Mouse (Mus musculus): ENCODE results near the gene Tmc5. TPM values are rescaled to one million over a fixed set of nuclear protein-coding genes. Genes with fewer than 3 reads are reported as not detected.

Tmc5 gene
- total RNA-seq, 1 experiment, result 0.80 TPM

DNA sequence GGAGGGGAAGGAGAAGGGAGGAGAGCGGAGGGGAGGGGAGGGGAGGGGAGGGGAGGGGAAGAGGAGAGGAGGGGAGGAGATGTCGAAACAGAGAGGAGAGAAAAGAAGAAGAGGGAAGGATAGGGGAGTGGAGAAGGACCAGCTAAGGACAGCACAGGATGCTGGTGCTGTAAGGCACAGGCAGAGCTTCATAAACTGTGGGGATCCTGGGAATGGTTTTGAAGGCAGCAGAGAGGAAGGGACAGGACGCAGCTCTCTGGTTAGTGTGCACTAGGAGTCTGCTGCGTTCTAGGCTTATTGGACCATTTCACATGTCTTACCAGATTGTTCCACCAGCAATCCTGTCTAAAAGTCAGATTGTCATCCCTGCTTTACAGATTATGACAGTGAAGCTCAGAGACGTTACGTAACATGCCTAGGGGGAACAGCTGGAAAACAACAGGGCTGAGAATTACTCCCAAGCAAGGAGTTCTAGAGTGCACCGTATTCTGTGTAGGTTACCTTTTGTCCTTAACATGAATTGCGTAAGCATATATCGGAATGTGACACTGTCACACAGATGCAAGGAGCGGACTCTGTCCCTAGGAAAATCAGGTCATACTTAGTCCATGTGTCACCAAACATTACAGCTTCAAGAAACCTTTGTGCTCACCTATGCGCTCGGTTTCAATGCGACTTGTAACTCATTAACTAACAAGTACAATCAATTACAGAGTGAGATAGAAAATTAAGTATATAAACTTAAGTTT lies 30.6 kb downstream of the Tmc5 start:
- TF ChIP-seq HCFC1 (IDR thresholded peaks at IDR 0.05; ENCODE audit: borderline replicate concordance, insufficient read depth, low read length) (no peak), MAFK (IDR thresholded peaks at IDR 0.05; ENCODE audit: insufficient read depth, low read depth, low read length) (no peak), CHD2 (IDR thresholded peaks at IDR 0.05; ENCODE audit: low read depth, low read length) (no peak), ZNF384 (IDR thresholded peaks at IDR 0.05; ENCODE audit: low read depth, low read length) (no peak), ZC3H11A (IDR thresholded peaks at IDR 0.05; ENCODE audit: borderline replicate concordance, low read depth, low read length) (no peak)
- H3K36me3 ChIP-seq (ENCODE audit: control insufficient read depth, insufficient read depth, low read length, poor library complexity, severe bottlenecking), result no peaks in the 10 kb centered on the region
- no peak for DNase-seq (ENCODE audit: low read depth, low spot score)
- no peak overlapping the region for H3K4me3 ChIP-seq (ENCODE audit: insufficient read depth in 1 of 2, low read depth in 1 of 2, low read length in 2 of 2, poor library complexity in 1 of 2, severe bottlenecking in 1 of 2)
- in situ Hi-C loops (cut with MboI; ENCODE audit: low sequenced_read_pairs in 2 of 2, unreplicated experiment in 2 of 2), result no loop called here
- no peak overlapping the region for H3K27ac ChIP-seq (ENCODE audit: insufficient read depth, low read depth, low read length, poor library complexity, severe bottlenecking)
- no peaks in the 10 kb centered on the region; a peak in 1 of 4 replicates for H3K4me1 ChIP-seq (ENCODE audit: control insufficient read depth in 2 of 2, insufficient read depth in 2 of 2, low read length in 2 of 2, poor library complexity in 1 of 2)
- no peak overlapping the region for H3K9ac ChIP-seq (ENCODE audit: insufficient read depth, low read depth, low read length, poor library complexity, severe bottlenecking)
- H3K9me3 ChIP-seq (ENCODE audit: control insufficient read depth, insufficient read depth, low read depth, low read length), result no peaks in the 10 kb centered on the region

DNA sequence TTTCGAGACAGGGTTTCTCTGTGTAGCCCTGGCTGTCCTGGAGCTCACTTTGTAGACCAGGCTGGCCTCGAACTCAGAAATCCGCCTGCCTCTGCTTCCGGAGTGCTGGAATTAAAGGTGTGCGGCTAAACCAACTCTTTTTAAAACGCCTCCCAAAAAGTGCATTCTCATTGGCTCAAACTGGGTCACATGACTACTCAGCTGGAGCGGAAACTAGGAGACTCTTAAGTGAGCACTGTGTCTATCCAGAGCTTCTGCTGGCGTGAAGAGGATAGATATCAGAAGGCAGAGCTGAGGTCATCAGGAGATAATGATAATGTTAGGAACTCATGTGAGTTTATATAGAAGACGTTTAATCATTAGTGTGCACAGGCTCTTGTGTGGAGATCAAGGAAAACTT lies 36.0 kb downstream of the Tmc5 start:
- in situ Hi-C loops (cut with MboI; ENCODE audit: low sequenced_read_pairs in 2 of 2, unreplicated experiment in 2 of 2), result no loop called here

DNA sequence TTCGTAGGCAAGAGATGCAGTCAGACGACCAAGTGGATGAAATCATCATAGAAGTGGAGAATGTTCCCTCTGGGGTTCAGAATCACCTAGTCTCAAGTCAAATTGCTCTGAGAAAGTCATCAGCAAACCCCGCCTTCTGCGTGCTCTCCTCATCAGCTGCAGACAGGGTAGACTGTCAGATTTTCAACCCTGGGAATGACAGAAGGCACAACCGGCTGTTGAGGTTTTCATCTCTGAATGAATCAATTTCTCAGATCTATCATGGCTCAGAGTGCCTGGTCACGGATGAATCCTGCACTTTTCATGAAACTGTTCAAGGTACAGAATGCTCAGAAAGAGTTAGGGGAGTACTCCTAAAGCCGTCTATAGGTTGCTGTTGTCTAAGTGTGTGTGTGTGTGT lies 36.9 kb downstream of the Tmc5 start:
- in situ Hi-C loops (cut with MboI; ENCODE audit: low sequenced_read_pairs in 2 of 2, unreplicated experiment in 2 of 2), result no loop called here
- no peak overlapping the region for H3K4me3 ChIP-seq (ENCODE audit: insufficient read depth in 1 of 2, low read depth in 1 of 2, low read length in 2 of 2, poor library complexity in 1 of 2, severe bottlenecking in 1 of 2)
- H3K9ac ChIP-seq (ENCODE audit: insufficient read depth, low read depth, low read length, poor library complexity, severe bottlenecking), result no peak overlapping the region
- TF ChIP-seq MAFK (IDR thresholded peaks at IDR 0.05; ENCODE audit: insufficient read depth, low read depth, low read length) (no peak), ZNF384 (IDR thresholded peaks at IDR 0.05; ENCODE audit: low read depth, low read length) (no peak), ZC3H11A (IDR thresholded peaks at IDR 0.05; ENCODE audit: borderline replicate concordance, low read depth, low read length) (no peak), CHD2 (IDR thresholded peaks at IDR 0.05; ENCODE audit: low read depth, low read length) (no peak), HCFC1 (IDR thresholded peaks at IDR 0.05; ENCODE audit: borderline replicate concordance, insufficient read depth, low read length) (no peak)
- H3K4me1 ChIP-seq (ENCODE audit: control insufficient read depth in 2 of 2, insufficient read depth in 2 of 2, low read length in 2 of 2, poor library complexity in 1 of 2), result no peaks in the 10 kb centered on the region
- H3K9me3 ChIP-seq (ENCODE audit: control insufficient read depth, insufficient read depth, low read depth, low read length), result no peaks in the 10 kb centered on the region
- no peak for DNase-seq (ENCODE audit: low read depth, low spot score)
- no peaks in the 10 kb centered on the region for H3K36me3 ChIP-seq (ENCODE audit: control insufficient read depth, insufficient read depth, low read length, poor library complexity, severe bottlenecking)
- H3K27ac ChIP-seq (ENCODE audit: insufficient read depth, low read depth, low read length, poor library complexity, severe bottlenecking), result no peak overlapping the region

More for the DNA sequence above, 36.0 kb downstream of the Tmc5 start:
- DNase-seq (ENCODE audit: low read depth, low spot score), result no peak
- Histone ChIP-seq H3K4me1 (ENCODE audit: control insufficient read depth in 2 of 2, insufficient read depth in 2 of 2, low read length in 2 of 2, poor library complexity in 1 of 2) (no peaks in the 10 kb centered on the region), H3K27ac (ENCODE audit: insufficient read depth, low read depth, low read length, poor library complexity, severe bottlenecking) (no peak overlapping the region), H3K9me3 (ENCODE audit: control insufficient read depth, insufficient read depth, low read depth, low read length) (no peaks in the 10 kb centered on the region), H3K4me3 (ENCODE audit: insufficient read depth in 1 of 2, low read depth in 1 of 2, low read length in 2 of 2, poor library complexity in 1 of 2, severe bottlenecking in 1 of 2) (no peak overlapping the region), H3K36me3 (ENCODE audit: control insufficient read depth, insufficient read depth, low read length, poor library complexity, severe bottlenecking) (no peaks in the 10 kb centered on the region), H3K9ac (ENCODE audit: insufficient read depth, low read depth, low read length, poor library complexity, severe bottlenecking) (no peak overlapping the region)
- TF ChIP-seq HCFC1 (IDR thresholded peaks at IDR 0.05; ENCODE audit: borderline replicate concordance, insufficient read depth, low read length), result no peak

DNA sequence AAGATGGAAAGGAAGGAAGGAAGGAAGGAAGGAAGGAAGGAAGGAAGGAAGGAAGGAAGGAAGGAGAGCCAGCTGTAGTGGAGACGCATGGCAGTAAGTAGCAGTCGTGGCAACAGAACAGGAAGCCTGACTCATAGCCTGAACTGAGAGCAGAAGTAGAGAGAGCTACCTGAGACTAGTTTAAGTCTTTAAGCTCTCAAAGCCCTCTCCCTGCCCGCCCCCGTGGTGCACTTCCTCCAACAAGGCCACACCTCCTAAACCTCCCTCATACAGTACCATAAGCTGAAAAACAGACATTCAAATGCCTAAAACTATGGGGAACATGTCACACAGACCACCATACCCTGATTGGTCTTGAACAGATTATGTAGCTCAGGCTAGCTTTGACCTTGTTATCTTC lies 40.4 kb downstream of the Tmc5 start:
- Histone ChIP-seq H3K9ac (ENCODE audit: insufficient read depth, low read depth, low read length, poor library complexity, severe bottlenecking) (no peak overlapping the region), H3K36me3 (ENCODE audit: control insufficient read depth, insufficient read depth, low read length, poor library complexity, severe bottlenecking) (no peaks in the 10 kb centered on the region), H3K9me3 (ENCODE audit: control insufficient read depth, insufficient read depth, low read depth, low read length) (no peaks in the 10 kb centered on the region), H3K4me3 (ENCODE audit: insufficient read depth in 1 of 2, low read depth in 1 of 2, low read length in 2 of 2, poor library complexity in 1 of 2, severe bottlenecking in 1 of 2) (no peak overlapping the region), H3K27ac (ENCODE audit: insufficient read depth, low read depth, low read length, poor library complexity, severe bottlenecking) (no peak overlapping the region), H3K4me1 (ENCODE audit: control insufficient read depth in 2 of 2, insufficient read depth in 2 of 2, low read length in 2 of 2, poor library complexity in 1 of 2) (peaks cover 0 to 2% of the 10 kb centered on the region in 2 experiments; a peak in 1 of 4 replicates)
- DNase-seq (ENCODE audit: low read depth, low spot score), result no peak
- TF ChIP-seq MAFK (IDR thresholded peaks at IDR 0.05; ENCODE audit: insufficient read depth, low read depth, low read length), result no peak
- TF ChIP-seq HCFC1 (IDR thresholded peaks at IDR 0.05; ENCODE audit: borderline replicate concordance, insufficient read depth, low read length), result no peak
- no peak for TF ChIP-seq CHD2 (IDR thresholded peaks at IDR 0.05; ENCODE audit: low read depth, low read length)
- TF ChIP-seq ZNF384 (IDR thresholded peaks at IDR 0.05; ENCODE audit: low read depth, low read length), result no peak
- TF ChIP-seq ZC3H11A (IDR thresholded peaks at IDR 0.05; ENCODE audit: borderline replicate concordance, low read depth, low read length), result no peak
- in situ Hi-C loops (cut with MboI; ENCODE audit: low sequenced_read_pairs in 2 of 2, unreplicated experiment in 2 of 2), result no loop called here

DNA sequence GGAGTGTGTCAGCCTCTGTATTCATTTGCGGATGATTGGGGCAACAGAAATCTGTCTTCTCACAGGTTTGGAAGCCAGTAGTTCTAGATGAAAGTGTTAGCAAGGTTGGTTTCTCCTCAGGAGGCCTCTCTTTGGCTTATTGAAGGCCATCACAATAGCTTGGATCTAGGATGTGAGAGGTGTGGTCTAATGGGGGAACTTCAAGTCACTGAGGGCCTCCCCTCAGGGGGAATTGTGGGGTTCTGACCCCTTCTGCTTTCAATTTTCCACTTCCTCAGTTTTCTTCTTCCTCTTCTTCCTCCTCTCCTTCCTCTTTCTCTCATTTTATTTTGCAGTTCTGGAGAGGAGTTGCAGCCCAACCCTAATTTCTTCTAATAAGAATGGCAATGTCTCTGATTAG lies 49.1 kb downstream of the Tmc5 start:
- Histone ChIP-seq H3K4me3 (ENCODE audit: insufficient read depth in 1 of 2, low read depth in 1 of 2, low read length in 2 of 2, poor library complexity in 1 of 2, severe bottlenecking in 1 of 2) (no peak overlapping the region), H3K9ac (ENCODE audit: insufficient read depth, low read depth, low read length, poor library complexity, severe bottlenecking) (no peak overlapping the region), H3K4me1 (ENCODE audit: control insufficient read depth in 2 of 2, insufficient read depth in 2 of 2, low read length in 2 of 2, poor library complexity in 1 of 2) (no peaks in the 10 kb centered on the region), H3K27ac (ENCODE audit: insufficient read depth, low read depth, low read length, poor library complexity, severe bottlenecking) (no peak overlapping the region), H3K9me3 (ENCODE audit: control insufficient read depth, insufficient read depth, low read depth, low read length) (no peaks in the 10 kb centered on the region), H3K36me3 (ENCODE audit: control insufficient read depth, insufficient read depth, low read length, poor library complexity, severe bottlenecking) (no peaks in the 10 kb centered on the region)
- TF ChIP-seq CHD2 (IDR thresholded peaks at IDR 0.05; ENCODE audit: low read depth, low read length) (no peak), HCFC1 (IDR thresholded peaks at IDR 0.05; ENCODE audit: borderline replicate concordance, insufficient read depth, low read length) (no peak), ZC3H11A (IDR thresholded peaks at IDR 0.05; ENCODE audit: borderline replicate concordance, low read depth, low read length) (no peak), ZNF384 (IDR thresholded peaks at IDR 0.05; ENCODE audit: low read depth, low read length) (no peak), MAFK (IDR thresholded peaks at IDR 0.05; ENCODE audit: insufficient read depth, low read depth, low read length) (no peak)
- DNase-seq (ENCODE audit: low read depth, low spot score), result no peak
- in situ Hi-C loops (cut with MboI; ENCODE audit: low sequenced_read_pairs in 2 of 2, unreplicated experiment in 2 of 2), result no loop called here
